Mouse (Mus musculus) right cerebral cortex, postnatal 36 days (tissue): ENCODE data around the gene Olfr543.

Experiments used
- DNase-seq, 2 experiments: peaks; one replicate each; pipeline ENCODE4 v3.0.0; 2022; ENCODE audit warnings: low spot score in 2 of 2, mixed read lengths in 1 of 2

Gene Olfr543

DNA sequence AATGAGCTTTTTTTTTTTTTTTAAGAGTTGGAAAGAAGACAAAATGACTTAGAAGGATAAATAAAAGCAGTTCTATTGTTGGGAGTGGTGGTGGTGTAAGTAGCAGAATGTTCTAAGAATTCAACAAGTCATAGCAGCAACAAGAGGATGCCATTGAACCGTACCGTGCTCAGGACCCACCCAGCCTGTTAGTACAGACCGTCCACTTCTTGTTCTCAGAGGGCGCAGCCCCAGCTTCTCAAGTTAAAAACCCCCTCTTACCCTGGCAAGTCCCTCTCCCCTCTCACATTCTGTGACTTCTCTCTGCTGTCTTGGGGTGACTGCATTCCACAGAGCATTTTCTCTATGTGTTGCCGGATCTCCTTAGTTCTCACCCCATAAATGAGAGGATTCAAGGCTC lies 4.9 kb downstream of the Olfr543 start:
- no peak for DNase-seq

GRCm38 (mm10) chr7:102472675-102473074 lies 8.8 kb downstream of the Olfr543 start:
- no peak for DNase-seq

DNA sequence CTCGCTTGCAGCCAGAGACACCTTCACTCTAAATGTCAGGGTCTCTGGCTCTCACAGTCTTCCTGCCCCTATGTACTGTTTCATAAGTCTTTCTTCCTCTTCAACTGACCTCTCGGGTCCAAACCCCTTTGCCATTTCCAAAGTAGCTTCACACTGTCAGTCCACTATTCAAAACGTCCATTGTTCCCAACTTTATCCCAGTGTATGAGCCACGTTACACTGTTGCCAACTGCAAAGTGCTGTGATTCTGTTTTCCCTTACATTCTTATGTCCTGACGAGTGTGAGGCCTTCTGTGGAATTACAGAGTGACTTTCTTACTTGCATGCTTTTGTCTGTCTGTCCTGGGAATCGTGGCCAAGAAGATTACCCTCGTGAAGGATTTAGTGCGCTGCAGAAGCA lies 13.9 kb downstream of the Olfr543 start:
- DNase-seq = no peak

- DNase-seq = no peak
Observed at GRCm38 (mm10) chr7:102458618-102459380, 22.7 kb downstream of the Olfr543 start.

GRCm38 (mm10) chr7:102446438-102446837 lies 35.0 kb downstream of the Olfr543 start:
- DNase-seq = no peak

DNA sequence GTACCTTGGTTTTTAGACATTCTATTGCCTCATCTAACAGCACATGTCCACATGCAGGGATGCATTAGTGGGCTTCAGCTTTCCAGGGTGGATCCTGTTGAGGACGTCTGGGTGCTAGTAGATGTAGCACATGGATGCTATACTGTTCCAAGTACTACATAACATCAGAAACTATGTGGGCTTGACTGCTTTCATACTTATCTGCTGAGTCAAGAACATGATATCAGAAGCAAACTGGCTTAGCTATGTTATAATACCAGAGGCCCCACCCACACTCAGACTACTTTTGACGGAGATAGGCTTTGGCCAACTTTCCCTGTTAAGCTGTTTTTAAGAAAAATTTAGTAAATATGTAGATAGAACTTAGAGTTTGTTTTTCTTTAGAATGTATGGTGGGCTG lies 37.2 kb downstream of the Olfr543 start:
- no peak for DNase-seq

DNA sequence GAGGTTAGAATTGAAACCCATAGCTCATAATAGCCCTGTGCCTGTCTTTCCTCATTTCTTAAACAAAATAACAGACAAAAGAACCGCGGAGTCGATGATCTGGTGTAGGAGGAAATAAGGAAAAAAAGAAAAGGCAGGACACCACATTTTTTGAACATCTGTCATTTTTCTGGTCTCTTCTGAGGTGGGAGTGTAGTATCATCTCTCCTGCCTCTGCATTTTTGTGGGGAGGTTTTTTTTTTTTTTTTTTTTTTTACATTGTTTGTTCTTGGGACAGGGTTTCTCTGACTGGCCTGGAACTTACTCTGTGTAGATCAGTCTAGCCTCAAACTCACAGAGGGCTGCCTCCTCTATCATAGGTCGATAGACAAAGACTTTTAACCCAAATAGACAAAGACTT lies 39.0 kb downstream of the Olfr543 start:
- DNase-seq = no peak

DNA sequence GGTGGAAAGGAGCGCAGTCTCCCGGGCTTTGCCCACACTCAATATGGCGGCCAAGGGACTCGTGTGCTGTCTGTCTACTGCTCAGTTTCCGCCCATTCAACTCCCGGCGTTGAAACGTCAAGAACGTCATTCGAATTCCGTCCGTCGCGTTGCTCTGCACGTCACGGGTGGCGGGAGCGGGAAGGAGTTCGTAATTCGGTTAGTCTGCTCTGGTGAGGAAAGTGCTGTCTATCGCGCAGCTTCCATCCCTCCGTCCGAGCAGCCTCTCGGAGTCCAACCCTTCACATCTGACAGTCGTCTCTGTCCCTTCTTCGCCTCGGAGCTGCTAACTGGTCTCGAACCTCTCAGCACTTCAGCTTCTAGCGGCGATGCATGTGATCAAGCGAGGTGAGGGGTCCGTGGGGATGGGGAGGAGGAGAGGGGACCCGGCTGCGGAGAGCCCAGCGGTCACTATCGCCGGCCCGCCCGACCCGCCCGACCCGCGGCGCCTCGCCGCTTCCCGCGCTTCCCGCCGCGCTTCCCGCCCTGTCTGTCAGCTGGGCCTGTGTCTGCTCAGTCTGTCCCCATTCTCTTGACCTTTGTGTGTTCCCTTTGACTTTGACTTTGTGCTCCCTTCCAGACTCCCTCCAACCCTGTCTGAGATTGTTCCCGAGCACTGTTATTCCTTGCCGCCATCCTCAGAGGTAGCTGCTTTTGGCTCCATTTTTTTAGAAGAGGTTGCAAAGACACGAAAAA lies 39.7 kb downstream of the Olfr543 start, which contains the start of gene Rrm1:
TSS of gene Rrm1 (plus strand) at position 39 of the 735 bp plus-strand sequence.
- DNase-seq = peak; percentile 94 to 96

DNA sequence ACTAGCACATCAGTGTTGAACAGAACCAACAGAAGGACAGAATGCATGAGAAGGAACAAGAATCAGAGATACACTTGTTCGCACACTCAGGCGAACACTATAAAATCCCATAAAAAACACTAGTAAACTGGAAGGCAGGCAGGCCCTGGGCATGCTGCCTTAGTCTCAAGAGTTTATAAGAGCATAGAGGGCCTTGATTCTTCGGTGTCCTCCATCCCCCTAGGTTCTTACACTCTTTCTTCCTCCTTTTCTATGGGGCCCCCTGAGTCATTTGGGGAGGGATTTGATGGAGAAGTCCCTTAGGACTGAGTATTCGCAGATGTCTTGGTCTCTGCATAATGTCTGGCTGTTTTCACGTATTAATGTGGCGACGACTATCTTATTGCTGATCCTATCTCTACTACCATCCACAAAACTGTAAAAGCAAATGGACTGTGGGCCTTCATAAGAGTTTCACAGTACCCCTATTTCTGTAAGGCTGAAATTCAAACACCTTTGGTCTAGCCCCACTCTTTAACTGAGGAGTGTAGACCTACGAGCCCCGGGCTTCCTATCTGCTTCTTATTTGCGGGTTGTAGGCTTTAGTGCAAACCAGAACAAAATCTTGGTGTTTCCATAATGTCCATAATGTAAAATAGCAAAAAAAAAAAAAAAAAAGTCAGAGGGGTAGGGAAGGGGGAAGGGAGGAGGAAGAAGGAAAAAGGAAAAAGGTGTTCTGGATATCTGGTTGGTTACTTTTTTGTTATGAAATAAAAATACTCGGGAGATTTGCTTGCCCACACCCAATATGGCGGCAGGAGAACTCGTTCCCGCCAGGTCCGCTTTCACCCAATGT lies 40.4 kb downstream of the Olfr543 start:
- no peak for DNase-seq

DNA sequence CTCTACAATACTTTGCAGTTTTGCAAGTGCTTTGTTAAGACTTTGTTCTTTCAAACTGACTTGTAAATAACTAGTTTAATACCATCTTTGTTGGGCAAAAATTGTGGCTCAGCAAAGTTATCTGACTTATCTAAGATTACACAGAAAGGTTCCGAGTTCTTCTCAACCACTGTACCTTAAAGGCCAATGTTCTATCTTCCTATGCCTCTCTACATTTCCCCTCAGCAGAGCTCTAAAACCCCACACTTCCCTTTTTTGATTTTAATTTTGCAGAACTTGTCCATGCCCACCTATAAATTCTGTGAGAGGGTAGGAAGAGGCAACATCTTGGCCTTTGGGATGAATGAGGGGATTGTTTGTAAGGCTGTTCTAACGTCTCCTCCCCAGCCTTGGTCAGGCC lies 47.1 kb downstream of the Olfr543 start:
- no peak for DNase-seq
